Mouse (Mus musculus): ENCODE results near the gene Lmntd1.

Gene Lmntd1

DNA sequence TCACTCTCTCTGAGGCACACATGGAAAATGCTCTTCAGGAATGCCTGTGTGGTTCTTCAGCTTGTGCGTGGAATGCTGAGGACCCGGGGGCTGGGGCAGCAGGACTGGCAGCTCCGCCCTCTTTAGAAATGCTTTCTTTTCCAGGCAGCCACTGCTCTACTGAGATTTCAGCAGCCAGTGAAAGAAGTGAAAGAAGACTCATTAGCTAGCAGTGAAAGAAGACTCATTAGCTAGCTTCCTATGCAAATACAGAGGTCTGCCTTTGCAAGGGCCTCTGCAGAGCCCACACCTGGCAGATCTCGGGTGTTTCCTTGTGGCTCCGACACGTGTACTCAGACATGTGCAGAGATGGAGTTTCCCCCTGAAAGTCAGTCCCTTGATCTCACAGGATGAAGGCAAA lies 234.9 kb downstream of the Lmntd1 start:
- DNase-seq (ENCODE audit: low read depth): no peak

DNA sequence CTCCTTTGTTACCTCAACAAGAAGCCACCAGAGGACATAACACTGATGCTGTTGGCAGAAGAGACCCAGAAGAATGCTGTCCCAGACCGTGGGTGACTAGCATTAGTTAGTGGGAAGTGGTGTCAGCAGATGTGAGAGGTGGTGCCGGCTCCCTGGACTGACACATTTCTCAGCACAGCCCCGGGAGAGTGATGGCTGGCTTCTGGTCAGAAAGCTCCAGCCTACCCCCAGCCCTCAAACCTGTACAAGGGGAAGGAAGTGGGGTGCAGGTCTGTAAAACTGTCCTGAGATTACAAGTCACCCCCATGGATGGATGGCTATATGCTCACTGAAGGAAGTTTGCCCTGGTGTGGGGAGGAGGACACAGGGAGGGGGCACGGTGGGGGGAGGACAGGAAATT lies 235.4 kb downstream of the Lmntd1 start:
- no peak for DNase-seq (ENCODE audit: low read depth)

DNA sequence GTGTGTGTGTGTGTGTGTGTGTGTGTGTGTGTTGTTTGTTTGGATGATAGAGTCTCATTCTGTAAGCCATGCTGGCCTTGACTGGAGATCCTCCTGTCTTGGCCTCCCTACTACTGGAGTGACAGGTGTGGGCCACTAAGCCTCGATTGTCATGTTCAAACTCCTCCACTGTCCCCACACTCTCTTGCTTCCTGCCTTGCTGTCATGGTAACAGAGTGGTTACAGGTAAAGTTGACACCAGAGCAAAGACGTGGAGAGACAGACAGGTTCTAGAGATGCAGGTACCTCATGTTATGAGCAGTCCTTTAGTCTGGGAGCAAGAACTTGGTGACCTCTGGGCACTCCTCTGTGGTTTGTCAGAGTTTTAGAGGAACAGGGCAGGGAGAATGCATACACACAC lies 239.7 kb downstream of the Lmntd1 start:
- no peak for DNase-seq (ENCODE audit: low read depth)

DNA sequence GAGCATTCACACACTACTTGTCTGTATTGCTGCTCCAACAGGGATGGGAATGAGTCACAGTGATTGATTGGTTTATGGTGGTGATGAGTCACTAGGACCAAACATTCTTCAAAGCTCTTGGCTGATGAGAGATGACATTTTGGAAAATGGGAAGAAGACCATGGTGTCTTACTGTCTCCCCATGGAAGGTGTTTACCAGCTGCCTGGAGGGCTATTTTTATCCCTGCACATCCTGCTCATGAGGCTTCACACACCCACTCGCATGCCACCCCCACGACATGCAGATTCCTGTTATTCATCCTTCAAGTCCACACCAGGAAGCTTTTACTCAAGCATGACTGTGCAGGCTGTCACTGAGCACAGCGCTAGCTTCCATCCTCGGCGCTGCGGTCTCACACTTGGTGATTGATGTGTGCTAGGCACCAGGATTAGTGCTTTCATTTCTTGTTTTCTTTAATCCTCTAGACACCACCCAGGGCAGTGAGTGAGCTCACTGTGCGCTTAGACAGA lies 240.4 kb downstream of the Lmntd1 start:
- no peak for DNase-seq (ENCODE audit: low read depth)

DNA sequence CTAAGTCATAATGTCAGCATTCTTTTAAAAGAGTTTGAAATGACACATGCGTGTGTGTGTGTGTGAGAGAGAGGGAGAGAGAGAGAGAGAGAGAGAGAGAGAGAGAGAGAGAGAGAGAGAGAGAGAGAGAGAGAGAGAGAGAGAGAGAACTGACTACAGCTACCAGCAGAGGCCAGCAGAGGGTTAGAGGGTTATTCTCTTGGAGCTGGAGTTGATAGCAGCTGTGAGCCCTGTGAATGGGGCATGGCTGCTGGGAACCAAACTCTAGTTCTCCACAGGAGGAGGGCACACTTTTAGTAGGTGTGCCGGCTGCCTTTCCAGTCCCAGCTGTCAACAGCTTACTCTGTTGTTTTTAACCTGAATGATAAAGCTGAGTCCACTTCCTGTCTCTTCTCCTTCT lies 242.1 kb downstream of the Lmntd1 start:
- DNase-seq (ENCODE audit: low read depth): no peak

DNA sequence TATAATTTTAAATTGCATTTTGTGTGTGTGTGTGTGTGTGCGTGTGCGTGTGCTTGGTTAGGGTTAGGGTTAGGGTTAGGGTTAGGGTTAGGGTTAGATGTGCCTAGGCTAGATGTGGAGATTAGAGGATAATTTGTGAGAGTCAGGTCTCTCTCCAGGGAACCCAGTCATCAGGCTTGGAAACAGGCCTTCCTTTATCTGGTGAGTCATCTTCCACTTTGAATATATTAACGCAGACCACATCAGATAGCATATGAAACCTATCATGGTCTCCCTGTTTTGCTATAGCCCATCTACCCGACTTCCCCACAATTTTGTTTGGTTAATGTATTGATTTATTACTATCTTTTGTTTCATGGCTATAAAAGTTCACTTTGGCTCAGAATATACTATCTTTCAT lies 242.5 kb downstream of the Lmntd1 start:
- DNase-seq (ENCODE audit: low read depth): no peak

DNA sequence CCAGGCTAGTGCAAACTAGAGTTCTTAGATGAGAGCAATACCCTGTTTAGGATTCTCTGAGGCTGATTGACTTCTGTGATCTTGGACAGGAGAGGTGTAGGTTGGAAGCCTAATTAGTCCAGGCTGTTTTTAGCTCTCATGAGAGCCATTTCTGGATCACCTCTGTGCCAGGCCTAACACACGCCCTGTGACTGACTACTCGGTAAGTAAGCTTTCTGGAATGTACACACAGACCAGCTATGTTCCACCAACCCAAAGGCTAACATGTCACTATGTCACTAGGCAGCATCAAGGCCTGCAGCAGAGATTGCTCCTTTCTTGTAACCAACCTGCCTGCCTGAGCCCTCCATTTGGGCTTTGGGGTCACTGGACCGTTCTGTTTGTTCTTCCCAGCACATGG lies 243.8 kb downstream of the Lmntd1 start:
- no peak for DNase-seq (ENCODE audit: low read depth)

DNA sequence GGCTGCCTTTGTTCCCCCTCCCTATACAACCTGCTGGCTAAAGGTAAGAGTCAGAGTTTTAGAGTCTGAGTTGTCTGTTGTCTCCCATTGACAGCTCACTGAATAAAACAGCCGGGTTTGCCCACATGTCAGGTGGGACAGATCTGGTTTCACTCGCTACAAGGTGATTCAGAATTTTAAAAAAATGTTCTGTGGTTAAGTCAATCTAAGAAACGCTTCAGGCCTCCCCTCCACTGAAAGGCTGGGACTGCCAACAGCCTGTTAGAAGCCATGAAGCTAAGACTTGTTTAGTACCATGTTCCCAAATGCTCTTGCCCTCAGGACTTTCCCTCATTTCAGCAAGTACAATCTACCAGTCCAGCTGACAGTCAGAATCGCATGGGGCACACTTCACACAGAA lies 244.8 kb downstream of the Lmntd1 start:
- no peak for DNase-seq (ENCODE audit: low read depth)

DNA sequence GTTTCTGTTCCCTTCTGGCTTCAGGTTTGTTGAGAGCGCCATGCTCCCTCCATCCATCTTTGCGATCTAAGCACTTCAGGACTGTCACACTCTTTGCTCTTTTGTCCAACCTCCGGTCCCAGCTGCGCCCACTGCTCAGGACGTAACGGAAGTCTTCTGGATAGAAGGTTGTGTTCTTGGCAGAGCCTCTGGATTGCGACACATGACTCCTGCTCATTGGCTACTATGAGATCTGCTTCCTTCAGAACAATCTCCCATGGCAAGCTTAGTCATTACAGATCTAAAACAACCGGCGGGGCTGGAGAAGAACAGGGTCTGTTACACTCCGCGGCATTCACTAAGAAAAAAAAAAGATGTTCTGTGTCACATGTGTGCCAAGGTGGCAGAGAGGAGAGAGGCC lies 247.6 kb downstream of the Lmntd1 start:
- no peak for DNase-seq (ENCODE audit: low read depth)

DNA sequence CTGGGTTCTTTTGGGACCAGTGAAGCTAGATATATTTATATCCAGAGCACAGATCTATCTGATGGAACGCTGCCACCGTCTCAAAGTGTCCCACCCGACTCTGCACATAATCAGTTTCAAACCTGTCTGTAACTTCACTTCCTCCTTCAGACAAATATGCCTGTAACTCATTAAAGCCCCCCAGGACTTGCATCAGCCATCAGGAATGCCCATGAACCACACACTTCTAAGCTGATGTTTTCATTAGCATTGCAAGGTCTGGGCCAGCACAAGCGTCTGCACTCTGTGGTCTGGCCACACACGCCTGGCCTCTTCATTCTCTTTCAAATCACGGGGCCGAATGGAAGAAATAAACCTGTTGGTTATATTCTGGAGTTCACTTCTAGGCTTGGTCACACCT lies 250.4 kb downstream of the Lmntd1 start:
- no peak for DNase-seq (ENCODE audit: low read depth)

DNA sequence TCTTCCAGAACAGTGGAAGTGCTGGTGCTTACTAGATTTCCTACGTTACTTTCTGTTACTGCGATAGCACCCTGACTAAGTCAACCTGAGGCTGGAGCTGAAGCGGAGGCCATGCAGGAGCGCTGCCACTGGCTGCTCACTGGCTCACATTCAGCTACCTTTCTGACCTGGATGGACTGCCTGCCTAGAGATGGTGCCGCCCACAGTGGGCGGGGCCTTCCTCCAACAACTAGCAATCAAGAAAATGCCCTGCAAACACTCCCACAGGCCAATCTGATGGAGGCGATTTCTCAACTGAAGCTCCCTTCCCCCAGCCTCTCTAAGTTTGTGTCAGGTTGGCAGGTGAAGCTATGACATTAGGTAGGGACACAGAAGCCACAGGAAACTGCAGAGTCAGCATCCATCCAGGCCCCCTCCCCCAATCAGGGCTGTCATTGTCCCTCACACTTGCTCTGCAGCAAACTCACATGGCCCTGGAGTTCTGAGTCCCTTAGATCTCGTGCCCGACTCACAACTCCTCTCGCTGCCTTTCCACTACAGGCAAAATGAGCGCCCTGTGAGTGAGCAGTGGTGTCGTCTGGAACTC lies 252.9 kb downstream of the Lmntd1 start:
- peak; percentile 22 for DNase-seq (ENCODE audit: low read depth)

DNA sequence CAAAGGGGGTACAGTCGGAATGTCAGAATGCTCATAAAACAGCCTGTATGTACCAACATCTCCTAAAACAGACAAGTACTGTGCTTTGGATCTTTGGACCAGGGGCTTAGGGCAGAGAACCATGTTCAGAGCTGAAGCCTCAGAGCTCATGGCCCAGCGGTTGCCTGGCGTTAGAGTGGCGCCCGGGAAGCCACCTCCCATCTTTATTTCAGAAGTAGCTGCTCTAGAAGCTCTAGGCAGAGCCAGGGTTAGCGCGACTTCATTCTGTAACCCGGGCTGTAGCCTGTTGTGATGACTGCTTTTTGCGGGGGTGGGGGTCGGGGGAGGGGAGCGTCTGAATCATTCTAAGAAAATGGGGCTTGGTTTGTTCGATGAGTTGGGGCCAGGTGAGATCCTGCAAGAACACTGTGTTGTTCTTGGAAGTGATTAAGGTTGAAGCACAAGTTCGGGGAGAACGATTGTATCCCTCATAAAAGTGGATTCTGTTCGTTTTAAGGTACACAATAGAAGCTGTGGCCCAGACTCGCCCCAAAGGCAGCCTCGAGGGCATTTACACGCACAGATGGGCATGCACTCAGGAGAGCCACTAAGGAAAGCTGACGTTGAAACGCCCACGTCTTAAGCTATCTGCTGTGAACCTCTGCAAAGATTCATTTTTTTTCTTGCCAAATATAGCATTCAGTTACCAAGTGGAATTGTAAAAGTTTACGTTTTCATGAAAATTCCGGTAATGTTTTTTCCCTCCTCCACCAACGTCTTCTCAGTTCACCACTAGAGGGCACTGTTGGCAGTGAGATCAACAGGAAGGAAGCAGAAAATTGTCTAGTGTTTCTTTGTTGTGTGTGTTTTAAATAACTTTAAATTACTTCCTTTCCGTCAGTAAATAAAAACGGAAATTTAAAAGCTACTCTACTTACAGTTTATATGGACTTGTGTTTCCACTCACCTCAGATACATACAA lies 254.4 kb downstream of the Lmntd1 start:
- peak; percentile 51 for DNase-seq (ENCODE audit: low read depth)

DNA sequence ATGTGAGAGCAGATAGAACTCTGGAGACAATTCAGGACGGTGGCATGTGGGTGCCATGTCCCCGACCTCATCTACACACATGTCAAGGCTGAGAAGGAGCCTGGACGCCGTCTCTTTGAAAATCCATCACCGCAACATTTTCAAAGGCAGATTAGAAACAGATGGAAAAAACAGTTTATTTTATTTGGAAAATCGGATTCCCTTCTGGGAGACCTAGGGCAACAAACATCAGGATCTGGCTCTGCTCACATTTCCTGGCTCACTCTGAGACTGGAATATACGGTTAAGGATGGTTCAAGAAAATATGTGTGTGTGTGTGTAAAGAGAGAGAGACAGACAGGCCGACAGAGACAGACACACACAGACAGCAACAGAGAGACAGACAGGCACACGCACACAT lies 256.1 kb downstream of the Lmntd1 start:
- no peak for DNase-seq (ENCODE audit: low read depth)

DNA sequence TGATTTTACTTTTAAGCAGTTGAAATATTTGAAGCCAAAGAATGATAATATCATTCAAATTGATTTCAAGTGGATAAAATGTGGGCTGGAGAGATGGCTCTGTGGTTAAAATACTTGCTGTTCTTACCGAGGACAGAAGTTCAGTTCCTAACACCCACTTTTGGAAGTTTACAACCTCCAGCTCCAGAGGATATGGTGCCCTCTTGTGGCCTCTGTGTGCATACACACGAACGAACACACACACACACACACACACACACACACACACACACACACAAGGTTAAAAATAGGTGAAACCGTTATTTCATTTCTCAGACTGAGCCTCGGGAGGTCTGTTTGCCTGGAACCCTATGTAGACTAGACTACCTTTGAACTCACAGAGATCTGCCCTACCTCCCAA lies 260.3 kb downstream of the Lmntd1 start:
- DNase-seq (ENCODE audit: low read depth): no peak

DNA sequence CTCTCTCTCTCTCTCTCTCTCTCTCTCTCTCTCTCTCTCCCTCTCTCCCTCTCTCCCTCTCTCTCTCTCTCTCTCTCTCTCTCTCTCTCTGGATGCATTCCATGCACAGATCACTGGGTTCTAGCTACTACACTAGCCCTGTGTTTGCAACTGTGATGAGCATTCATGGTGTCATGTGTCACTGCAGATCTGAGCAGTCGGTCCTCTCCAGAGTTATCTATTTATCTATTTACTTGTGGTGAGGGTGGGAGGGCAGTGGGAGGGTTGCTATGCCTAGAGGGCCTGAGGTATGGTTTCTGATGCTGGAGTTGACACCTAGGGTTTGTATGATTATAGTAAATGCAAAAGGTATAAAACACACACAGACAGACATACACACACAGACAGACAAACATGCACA lies 261.4 kb downstream of the Lmntd1 start:
- no peak for DNase-seq (ENCODE audit: low read depth)

DNA sequence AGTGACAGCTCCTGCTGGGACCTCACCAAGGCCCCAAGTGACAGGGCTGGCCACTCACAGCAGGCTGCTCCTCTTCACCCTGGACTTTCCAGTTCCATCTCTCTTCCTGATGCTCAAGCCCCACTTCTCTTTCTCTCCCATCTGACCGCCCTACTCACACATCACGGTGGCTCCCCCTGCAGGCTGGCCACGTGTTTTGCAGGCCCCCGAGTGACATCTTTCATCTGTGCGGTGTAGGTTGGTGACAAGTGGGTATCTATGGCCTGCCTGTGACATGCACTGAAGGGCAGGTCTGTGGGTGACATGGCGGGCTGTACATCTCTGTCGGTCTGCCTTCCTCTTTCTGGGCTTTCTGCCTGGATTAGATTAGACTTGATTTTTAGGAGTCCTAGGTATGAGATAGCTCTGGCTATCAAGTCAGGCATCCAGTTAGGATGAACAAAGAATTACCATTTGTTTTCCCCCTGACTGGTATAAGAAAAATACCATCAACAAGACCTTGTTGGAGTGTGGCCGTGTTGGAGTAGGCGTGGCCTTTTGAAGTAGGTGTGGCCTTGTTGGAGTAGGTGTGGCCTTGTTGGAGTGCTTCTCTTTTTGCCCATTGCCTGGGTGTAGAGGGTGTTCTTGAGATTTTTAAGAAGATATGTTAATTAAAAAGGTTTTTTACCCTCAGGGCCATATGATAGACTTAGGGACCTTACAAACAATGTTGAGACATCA lies 265.8 kb downstream of the Lmntd1 start:
- DNase-seq (ENCODE audit: low read depth): peak; percentile 20

DNA sequence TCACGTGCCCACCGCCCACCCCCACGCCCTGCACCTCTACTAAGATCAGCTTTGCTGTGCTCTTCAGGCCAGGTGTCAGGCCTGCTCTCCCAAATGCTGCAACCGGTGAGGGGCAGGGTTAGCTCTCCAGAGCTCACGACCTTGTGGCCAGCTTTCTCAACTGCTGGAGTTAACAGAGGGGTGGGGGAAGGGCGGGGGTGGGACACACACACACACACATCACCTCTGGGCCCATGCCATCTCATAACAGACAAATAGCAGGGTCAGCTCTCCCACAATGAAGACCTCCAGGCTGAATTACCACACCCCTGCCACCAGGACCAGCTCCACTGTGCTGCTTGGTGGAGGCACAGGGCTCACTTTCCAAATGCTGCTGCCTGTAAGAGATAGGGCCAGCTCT lies 266.5 kb downstream of the Lmntd1 start:
- no peak for DNase-seq (ENCODE audit: low read depth)

DNA sequence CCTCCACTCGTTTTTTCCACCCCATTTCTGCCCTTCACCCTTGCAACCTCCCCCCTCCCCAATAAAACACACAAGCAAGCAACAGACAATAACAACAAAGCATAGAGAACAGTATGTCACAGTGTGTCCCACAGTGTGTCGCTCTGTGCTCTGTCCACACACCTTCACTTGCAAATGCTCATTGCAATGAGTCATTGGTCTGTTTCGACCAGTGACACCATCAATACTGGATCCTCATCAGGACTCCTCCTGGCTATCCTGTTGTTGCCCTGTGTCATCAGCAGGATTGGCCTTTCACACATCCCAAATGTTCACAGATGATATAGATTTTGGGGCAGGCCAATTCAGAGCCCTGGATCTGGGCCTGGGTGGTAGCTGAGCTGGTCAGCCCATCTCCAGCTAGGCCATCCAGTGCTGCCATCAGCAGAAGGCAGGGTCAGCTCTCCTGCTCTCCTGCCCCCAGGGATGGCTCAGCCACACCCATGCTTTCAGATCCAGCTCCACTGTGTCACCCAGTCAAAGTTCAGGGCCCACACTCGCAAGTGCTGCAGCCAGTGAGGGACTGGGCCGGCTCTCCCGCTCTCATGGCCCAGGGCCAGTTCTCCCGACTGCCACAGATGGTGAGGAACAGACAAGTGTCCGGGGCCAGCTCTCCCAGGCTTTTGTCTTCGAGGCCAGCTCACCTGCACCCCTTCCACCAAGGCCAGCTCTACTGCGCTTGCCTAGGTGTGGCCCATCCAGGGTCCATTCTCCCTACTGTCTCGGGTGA lies 267.1 kb downstream of the Lmntd1 start:
- DNase-seq (ENCODE audit: low read depth): no peak

DNA sequence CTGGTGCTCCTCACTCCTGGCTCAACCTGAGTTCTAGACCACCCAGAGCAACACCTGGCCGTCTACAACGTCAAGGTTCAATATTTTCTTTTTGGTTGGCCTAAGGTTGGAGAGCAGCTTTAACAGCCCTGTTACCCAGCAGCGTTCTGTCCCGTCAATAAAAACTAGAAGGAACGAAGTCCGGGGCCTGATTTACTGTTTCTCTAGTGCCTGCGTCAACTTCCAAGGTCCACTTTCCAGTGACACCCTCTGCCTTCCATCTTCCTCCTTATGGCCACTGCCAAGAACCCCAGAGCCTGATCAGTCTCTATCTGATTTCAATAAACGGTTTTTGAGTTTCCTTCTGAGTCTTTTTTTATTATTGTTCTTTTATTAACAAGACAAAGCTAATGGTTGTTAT lies 267.8 kb downstream of the Lmntd1 start:
- no peak for DNase-seq (ENCODE audit: low read depth)

DNA sequence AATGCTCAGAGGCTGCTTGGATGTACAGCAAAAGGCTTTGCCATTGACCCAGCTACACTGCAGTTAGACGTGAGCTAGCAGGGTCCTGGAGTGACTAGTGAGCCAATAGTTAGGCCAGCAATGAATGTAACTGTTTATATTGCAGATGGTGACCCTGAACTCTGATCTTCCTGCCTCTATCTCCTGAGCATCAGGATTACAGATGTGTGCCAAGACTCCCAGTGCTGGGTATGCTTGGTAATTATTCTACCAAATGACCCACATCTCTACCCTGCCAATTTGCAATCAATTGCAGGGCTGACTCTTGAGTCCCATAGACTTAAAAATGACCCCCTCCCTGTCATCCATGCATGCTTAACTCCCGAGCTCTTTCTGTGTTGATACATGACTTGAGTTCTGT lies 269.4 kb downstream of the Lmntd1 start:
- no peak for DNase-seq (ENCODE audit: low read depth)

DNA sequence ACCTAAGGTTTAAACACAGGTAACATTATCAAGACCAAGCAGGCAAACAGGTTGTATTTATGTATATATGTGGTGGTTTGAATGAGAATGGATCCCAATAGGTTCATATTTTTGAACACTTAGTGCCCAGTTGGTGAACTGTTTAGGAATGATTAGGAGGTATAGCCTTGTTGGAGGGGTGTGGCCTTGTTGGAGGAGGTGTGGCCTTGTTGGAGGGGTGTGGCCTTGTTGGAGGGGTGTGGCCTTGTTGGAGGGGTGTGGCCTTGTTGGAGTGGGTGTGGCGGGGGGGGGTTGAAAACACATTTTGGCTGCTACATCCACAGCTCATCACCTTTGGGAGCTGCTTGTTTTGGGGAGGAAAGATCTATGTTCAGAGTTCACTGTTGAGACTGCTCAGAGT lies 270.7 kb downstream of the Lmntd1 start:
- DNase-seq (ENCODE audit: low read depth): no peak

DNA sequence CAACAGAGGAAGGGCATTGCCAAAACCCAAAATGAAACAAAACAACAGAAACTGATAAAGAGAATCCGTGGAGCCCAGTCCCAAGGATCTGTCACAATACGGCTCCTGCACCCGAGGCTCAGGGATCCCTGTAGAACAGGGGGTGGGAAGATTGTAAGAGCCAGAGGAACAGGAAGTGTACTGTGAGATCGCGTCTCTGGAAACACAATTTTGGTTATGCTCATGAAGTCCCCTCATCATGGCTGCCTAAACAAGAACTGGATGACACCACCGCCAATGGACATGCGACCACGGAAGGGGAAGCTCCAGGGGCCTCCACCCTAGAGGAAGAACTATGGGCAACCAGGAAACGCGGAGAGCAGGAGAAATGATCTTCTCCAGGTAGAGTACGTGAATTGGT lies 271.3 kb downstream of the Lmntd1 start:
- no peak for DNase-seq (ENCODE audit: low read depth)

All from c-Kit-positive CD71-positive TER-119-negative erythroid progenitor cells, embryonic 14.5 days (primary cell).